Mouse (Mus musculus) kidney, adult 2 months (tissue): ENCODE results near the gene Vps29. TPM values are rescaled to one million over a fixed set of nuclear protein-coding genes. Genes with fewer than 3 reads are reported as not detected.

Experiments used
- DNase-seq: peaks from one replicate; pipeline ENCODE4 v3.0.0; 2021
- H3K27ac ChIP-seq: fragments of 200-500 bp; 2 replicates; pipeline ENCODE4 v1.5.1; 2012; ENCODE audit warnings: low read depth, low read length, control low read depth, inconsistent platforms; ENCODE audit not compliant: insufficient read depth
- H3K27me3 ChIP-seq: fragments of 200-500 bp; replicated peaks from 2 replicates; pipeline ENCODE4 v1.6.1; 2012; ENCODE audit warnings: mild to moderate bottlenecking, moderate library complexity, low read length, inconsistent platforms; ENCODE audit not compliant: control insufficient read depth, insufficient read depth
- H3K36me3 ChIP-seq: fragments of 200-500 bp; 2 replicates; pipeline ENCODE4 v1.6.1; 2012; ENCODE audit warnings: mild to moderate bottlenecking, moderate library complexity, low read length, inconsistent platforms; ENCODE audit not compliant: control insufficient read depth, insufficient read depth
- H3K4me1 ChIP-seq: fragments of 200-500 bp; 2 replicates; pipeline ENCODE4 v1.6.1; 2011; ENCODE audit warnings: low read length; ENCODE audit not compliant: control insufficient read depth, insufficient read depth
- H3K4me3 ChIP-seq: fragments of 200-500 bp; 2 replicates; pipeline ENCODE4 v1.5.1; 2011; ENCODE audit warnings: mild to moderate bottlenecking, low read depth, low read length, control low read depth; ENCODE audit not compliant: insufficient read depth
- CTCF ChIP-seq: fragments of 200-500 bp; conservative IDR thresholded peaks from 2 replicates; pipeline ENCODE4 v1.5.1; 2011; ENCODE audit warnings: low read depth, mild to moderate bottlenecking, control low read depth, low read length, moderate library complexity, mixed read lengths; ENCODE audit not compliant: insufficient read depth, insufficient read length
- POLR2A ChIP-seq: fragments of 200-500 bp; IDR thresholded peaks from one replicate; pipeline ENCODE4 v1.6.1; 2011; ENCODE audit warnings: low read depth, low read length, control low read depth
- WGBS: fragments of 180-500 bp; shearing (Covaris S2); methylation state at CpG from one replicate; pipeline ENCODE4 v1.1.7; 2018; 5-methylcytosine and 5-hydroxymethylcytosine counted together
- polyA plus RNA-seq: library from polyadenylated mRNA; depleted of rRNA; stranded (reverse); fragments of >200 nt; gene quantifications from 2 replicates; pipeline ENCODE4 v1.2.3, GENCODE M21; 2012; rRNA removed

Vps29 gene
- polyA plus RNA-seq: 111 and 133 TPM in 2 replicates

- WGBS: under 1% methylated on average over 51 of the region's 51 CpGs
- H3K27ac ChIP-seq: peak within 1 kb of the TSS; percentile 94
- no peaks in the 10 kb centered on the region for H3K36me3 ChIP-seq
- TF ChIP-seq CTCF (no peak), POLR2A (peak; percentile 33)
- peak within 1 kb of the TSS; percentile 69 for H3K4me3 ChIP-seq
- H3K27me3 ChIP-seq: no peaks in the 10 kb centered on the region
- DNase-seq: peak; percentile 99
- H3K4me1 ChIP-seq: no peaks in the 10 kb centered on the region
These were observed at the start of gene Vps29, which contains the start of gene Rad9b for GRCm38 (mm10) chr5:122353807-122354491. TSS of gene Vps29 (plus strand) at chr5:122354369. TSS of gene Rad9b (minus strand) at chr5:122354233.

GRCm38 (mm10) chr5:122304541-122304940, 49.6 kb upstream of the Vps29 start:
- no peak overlapping the region for H3K4me3 ChIP-seq
- WGBS: 50% methylated on average over 6 of the region's 6 CpGs
- peaks cover 49% of the 10 kb centered on the region for H3K4me1 ChIP-seq
- no peak for DNase-seq
- no peak overlapping the region for H3K27ac ChIP-seq
- TF ChIP-seq POLR2A (no peak), CTCF (no peak)
- H3K27me3 ChIP-seq: no peaks in the 10 kb centered on the region
- no peaks in the 10 kb centered on the region for H3K36me3 ChIP-seq

DNA sequence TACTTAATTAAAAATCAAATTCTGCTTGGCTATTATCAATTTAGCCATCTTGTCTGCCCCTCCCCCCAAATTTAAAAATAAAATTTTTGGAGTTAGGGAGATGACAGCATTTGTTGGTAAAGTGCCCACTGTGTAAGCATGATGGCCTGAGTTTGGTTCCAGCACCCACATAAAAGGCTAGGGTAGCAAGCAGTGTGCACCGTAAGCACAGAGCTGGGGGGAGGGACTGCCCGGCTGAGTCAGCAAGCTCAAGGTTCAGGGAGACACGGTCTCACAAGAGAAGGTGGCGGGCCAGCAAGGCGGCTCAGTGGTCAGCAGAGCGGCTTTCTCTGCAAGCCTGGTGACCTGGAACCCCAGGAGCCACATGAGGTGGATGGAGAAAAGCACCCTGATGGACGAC, 48.7 kb upstream of the Vps29 start:
- Histone ChIP-seq H3K4me3 (no peak overlapping the region), H3K4me1 (peaks cover 41% of the 10 kb centered on the region), H3K27me3 (no peaks in the 10 kb centered on the region), H3K36me3 (no peaks in the 10 kb centered on the region), H3K27ac (no peak overlapping the region)
- DNase-seq: peak; percentile 89
- no peak for TF ChIP-seq CTCF
- no peak for TF ChIP-seq POLR2A
- 50% methylated on average over 7 of the region's 7 CpGs for WGBS

DNA sequence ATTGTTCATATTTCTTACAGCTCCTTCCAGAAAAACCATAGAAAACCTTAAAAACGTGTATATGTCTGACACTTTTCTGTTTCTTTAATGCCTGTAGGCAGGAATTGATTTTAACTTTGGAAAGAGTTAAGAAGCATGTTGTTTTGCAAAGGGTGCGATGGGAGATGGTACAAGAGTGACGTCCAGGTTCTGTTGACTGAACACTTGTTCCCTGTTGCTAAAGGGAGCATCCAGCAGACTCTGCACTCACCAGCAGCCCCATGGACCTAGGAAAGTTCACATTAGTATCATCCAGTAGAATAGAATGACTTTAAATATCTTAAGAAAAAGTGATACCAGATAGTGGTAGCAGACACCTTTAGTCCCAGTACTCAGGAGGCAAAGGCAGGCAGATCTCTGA, 47.6 kb upstream of the Vps29 start:
- H3K4me1 ChIP-seq: peaks cover 40% of the 10 kb centered on the region
- H3K4me3 ChIP-seq: no peak overlapping the region
- no peak for DNase-seq
- no peak overlapping the region for H3K27ac ChIP-seq
- H3K36me3 ChIP-seq: no peaks in the 10 kb centered on the region
- TF ChIP-seq CTCF: no peak
- no peak for TF ChIP-seq POLR2A
- H3K27me3 ChIP-seq: no peaks in the 10 kb centered on the region
- WGBS: 81% methylated on average over 3 of the region's 3 CpGs

DNA sequence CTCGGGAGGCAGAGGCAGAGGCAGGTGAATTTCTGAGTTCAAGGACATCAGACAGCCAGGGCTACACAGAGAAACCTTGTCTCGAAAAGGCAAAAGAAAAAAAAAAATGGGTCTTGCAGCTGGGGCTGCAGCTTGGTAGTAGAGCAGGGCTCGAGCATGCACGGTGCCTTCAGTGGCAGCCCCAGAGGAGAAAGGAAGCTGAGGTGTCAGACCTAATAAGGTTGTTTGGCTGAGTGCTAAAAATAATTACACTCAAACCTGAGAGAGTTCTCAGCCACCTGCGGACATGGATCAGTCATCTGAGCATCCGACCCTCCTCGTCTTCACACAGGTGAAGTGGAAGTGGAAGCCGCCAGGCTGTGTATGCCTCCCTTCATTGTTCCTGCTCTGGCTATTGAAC, 43.5 kb upstream of the Vps29 start:
- Histone ChIP-seq H3K36me3 (no peaks in the 10 kb centered on the region), H3K4me3 (no peak overlapping the region), H3K27me3 (no peaks in the 10 kb centered on the region), H3K27ac (no peak overlapping the region), H3K4me1 (peaks cover 31% of the 10 kb centered on the region)
- no peak for TF ChIP-seq CTCF
- TF ChIP-seq POLR2A: no peak
- DNase-seq: no peak
- WGBS: 80% methylated on average over 8 of the region's 8 CpGs

GRCm38 (mm10) chr5:122311692-122312091, 42.5 kb upstream of the Vps29 start:
- DNase-seq: no peak
- Histone ChIP-seq H3K27ac (peak overlapping the region; percentile 2; the same call in 1 of the 2 replicates), H3K4me3 (no peak overlapping the region), H3K36me3 (no peaks in the 10 kb centered on the region), H3K27me3 (no peaks in the 10 kb centered on the region), H3K4me1 (peaks cover 34% of the 10 kb centered on the region)
- WGBS: 53% methylated on average over 7 of the region's 7 CpGs
- no peak for TF ChIP-seq CTCF
- no peak for TF ChIP-seq POLR2A

GRCm38 (mm10) chr5:122312346-122312745, 41.8 kb upstream of the Vps29 start:
- no peaks in the 10 kb centered on the region for H3K36me3 ChIP-seq
- no peak for DNase-seq
- TF ChIP-seq POLR2A (no peak), CTCF (no peak)
- peaks cover 41% of the 10 kb centered on the region for H3K4me1 ChIP-seq
- no peak overlapping the region for H3K4me3 ChIP-seq
- peak overlapping the region; percentile 21; the same call in 1 of the 2 replicates for H3K27ac ChIP-seq
- H3K27me3 ChIP-seq: no peaks in the 10 kb centered on the region
- 72% methylated on average over 4 of the region's 4 CpGs for WGBS
